Mouse (Mus musculus) sigmoid colon, adult 10 weeks (tissue): Measurements from ENCODE around the gene Arhgef10l. TPM values are rescaled to one million over a fixed set of nuclear protein-coding genes. Genes with fewer than 3 reads are reported as not detected.

Experiments used
- polyA plus RNA-seq: library from polyadenylated mRNA; stranded (reverse); fragments of 350-450 nt; fragmentation: Illumina TruSeq; extraction: RNeasy Lipid Tissue Mini Kit (QIAGEN cat#74804); gene quantifications from one replicate; pipeline ENCODE4 v1.2.3, GENCODE M21; 2014; ENCODE audit warnings: low read depth, low replicate concordance

Gene Arhgef10l
- 3.2 TPM for polyA plus RNA-seq

DNA sequence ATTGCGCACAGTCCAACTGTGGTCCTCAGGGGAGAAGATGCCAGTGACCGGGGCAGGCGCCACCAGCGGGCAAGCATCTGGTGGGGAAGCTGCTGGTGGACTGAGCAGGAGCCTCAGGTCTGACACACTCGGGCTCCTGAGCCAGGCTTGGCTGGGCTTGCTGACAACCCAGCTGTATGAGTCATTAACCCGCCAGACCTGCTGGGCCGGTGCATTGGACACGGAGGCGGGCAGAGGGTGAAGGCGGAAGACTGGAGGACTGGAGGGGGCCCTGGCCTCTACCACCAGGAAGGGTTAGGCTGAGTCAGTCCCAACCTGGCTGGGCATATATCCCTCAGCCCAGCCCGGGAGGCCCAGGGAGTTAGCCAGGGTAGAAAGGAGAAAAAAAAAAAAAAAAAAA, at the start of gene Arhgef10l:
TSS of gene Arhgef10l (minus strand) at position 253 of the 400 bp plus-strand sequence.

DNA sequence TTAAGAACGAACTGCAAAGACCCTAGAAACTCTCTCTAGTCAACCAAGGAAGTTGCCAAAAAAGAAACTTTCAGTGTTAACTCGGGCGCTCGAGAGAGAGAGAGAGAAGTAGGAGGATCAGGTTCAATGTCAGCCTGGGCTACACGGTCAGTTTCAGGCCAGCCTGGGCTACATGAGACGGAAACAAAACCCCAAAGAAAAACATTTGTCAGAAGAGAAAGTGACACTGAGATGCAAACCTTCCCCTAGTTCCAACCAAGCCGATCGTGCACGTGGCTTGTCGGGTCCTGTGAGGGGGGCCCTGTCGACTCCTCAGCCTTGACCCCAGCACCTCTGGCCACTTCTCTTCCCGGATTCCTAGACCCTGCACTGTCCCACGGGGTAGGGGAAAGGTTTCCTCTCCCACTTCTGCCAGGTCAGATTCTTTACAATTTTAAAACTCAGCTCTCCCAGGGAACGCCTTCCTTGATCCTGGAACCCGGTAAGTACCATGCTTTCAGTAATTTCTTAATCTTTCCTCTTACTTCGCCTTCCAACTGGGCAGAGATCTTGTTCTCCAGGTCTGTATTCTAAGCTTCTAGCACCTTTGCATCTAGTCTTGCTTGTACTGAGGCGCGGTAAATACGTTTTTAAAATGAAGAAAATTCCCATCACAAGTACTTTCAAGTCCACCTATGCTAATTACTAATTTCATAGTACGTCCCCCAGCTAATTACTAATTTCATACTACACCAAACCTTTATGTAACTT, 34.6 kb upstream of the Arhgef10l start, which contains the start of gene Rcc2:
TSS of gene Rcc2 (plus strand) at position 273 of the 750 bp plus-strand sequence.

Other genes with a start within 250 kb of the Arhgef10l start
- 5.9 TPM for gene Rcc2, start 34.5 kb upstream of the Arhgef10l start, polyA plus RNA-seq
- not detected for gene Padi6, start 76.6 kb upstream of the Arhgef10l start, polyA plus RNA-seq
- gene Padi4, start 108.2 kb upstream of the Arhgef10l start, polyA plus RNA-seq = 0.44 TPM
- gene Padi3, start 144.6 kb upstream of the Arhgef10l start, polyA plus RNA-seq = not detected
- not detected for gene Padi1, start 179.8 kb upstream of the Arhgef10l start, polyA plus RNA-seq
- gene Padi2, start 240.3 kb upstream of the Arhgef10l start, polyA plus RNA-seq = 0.91 TPM